In genomic region chr11:11686569-11687051, GRCm38 (mm10) we compare ENCODE assay signal across 8 mouse cellular contexts. TPM values are rescaled to one million over a fixed set of nuclear protein-coding genes. Genes with fewer than 3 reads are reported as not detected.
A peak's percentile ranks its signal among the peaks of the same experiment; 100 is the strongest.
DNase-seq lines count a peak whose midpoint lies in the region; ATAC-seq lines count a peak whose summit lies in the region.

No protein-coding gene starts in this region.

- no peaks in the 10 kb centered on the region for H3K9me3 ChIP-seq in heart, embryonic 12.5 days (replicated peaks)
- no peaks in the 10 kb centered on the region for H3K9me3 ChIP-seq in hindbrain, embryonic 11.5 days (ENCODE audit: control insufficient read depth, low read length)
- no peaks in the 10 kb centered on the region for H3K9me3 ChIP-seq in midbrain, embryonic 11.5 days (ENCODE audit: control insufficient read depth, low read length)

- peaks cover 57% of the 10 kb centered on the region for H3K27me3 ChIP-seq in heart, embryonic 12.5 days (replicated peaks)
- H3K27me3 ChIP-seq in hindbrain, embryonic 11.5 days (ENCODE audit: control insufficient read depth, insufficient read depth, low read length): peaks cover 31% of the 10 kb centered on the region
- H3K27me3 ChIP-seq in midbrain, embryonic 11.5 days (ENCODE audit: control insufficient read depth, insufficient read depth, low read length): peaks cover 26% of the 10 kb centered on the region

- ATAC-seq in heart, embryonic 12.5 days (ENCODE audit: insufficient number of reproducible peaks, low FRiP score): no peak
- ATAC-seq in hindbrain, embryonic 11.5 days (ENCODE audit: low FRiP score): no peak
- no peak for ATAC-seq in midbrain, embryonic 11.5 days (ENCODE audit: low FRiP score)

- 0 out of 2 replicates have a peak, but pooled peaks cover 6% of the 10 kb centered on the region for H3K4me1 ChIP-seq in heart, embryonic 12.5 days (replicated peaks)
- no peaks in the 10 kb centered on the region for H3K4me1 ChIP-seq in hindbrain, embryonic 11.5 days (replicated peaks; ENCODE audit: control insufficient read depth, insufficient read depth, low read length)
- H3K4me1 ChIP-seq in midbrain, embryonic 11.5 days (ENCODE audit: control insufficient read depth, insufficient read depth, low read length): peaks cover 6% of the 10 kb centered on the region

- peak overlapping the region; percentile 95 for H3K4me2 ChIP-seq in heart, embryonic 12.5 days
- peak overlapping the region; percentile 98 for H3K4me2 ChIP-seq in hindbrain, embryonic 11.5 days (replicated peaks; ENCODE audit: low read depth, low read length)
- peak overlapping the region; percentile 90 for H3K4me2 ChIP-seq in midbrain, embryonic 11.5 days

- no peak for DNase-seq in heart, adult 11 months
- DNase-seq in R1 (ENCODE audit: low read depth, low spot score): peak; percentile 37
- DNase-seq in hindbrain, embryonic 11.5 days (ENCODE audit: low spot score): peak; percentile 44
- DNase-seq in midbrain, embryonic 11.5 days (ENCODE audit: low spot score, missing footprints): peak; percentile 94
- peak; percentile 57 for DNase-seq in thymus, postnatal 4 days
- no peak for DNase-seq in frontal cortex, postnatal 10 days (ENCODE audit: low spot score in 2 of 2)
- DNase-seq in gastrocnemius, adult 18-20 months (ENCODE audit: low spot score): no peak

- no peak overlapping the region for H3K27ac ChIP-seq in heart, embryonic 12.5 days (ENCODE audit: poor library complexity, severe bottlenecking)
- no peak overlapping the region for H3K27ac ChIP-seq in hindbrain, embryonic 11.5 days (ENCODE audit: low read depth, low read length)
- no peak overlapping the region for H3K27ac ChIP-seq in midbrain, embryonic 11.5 days (ENCODE audit: low read depth, low read length)

- WGBS in heart, embryonic 12.5 days: 11% methylated on average over 16 of the region's 16 CpGs
- 13% methylated on average over 16 of the region's 16 CpGs for WGBS in hindbrain, embryonic 11.5 days
- WGBS in midbrain, embryonic 11.5 days: 11% methylated on average over 16 of the region's 16 CpGs

- peak overlapping the region; percentile 81 for H3K4me3 ChIP-seq in heart, embryonic 12.5 days
- H3K4me3 ChIP-seq in hindbrain, embryonic 11.5 days (ENCODE audit: low read depth, low read length): peak overlapping the region; percentile 66
- peak overlapping the region; percentile 65 for H3K4me3 ChIP-seq in midbrain, embryonic 11.5 days (ENCODE audit: low read depth, low read length)

- H3K36me3 ChIP-seq in heart, embryonic 12.5 days: no peaks in the 10 kb centered on the region
- no peaks in the 10 kb centered on the region for H3K36me3 ChIP-seq in hindbrain, embryonic 11.5 days (ENCODE audit: control insufficient read depth, insufficient read depth, low read length)
- H3K36me3 ChIP-seq in midbrain, embryonic 11.5 days (ENCODE audit: control insufficient read depth, insufficient read depth, low read length): no peaks in the 10 kb centered on the region

- H3K9ac ChIP-seq in heart, embryonic 12.5 days: no peak overlapping the region
- H3K9ac ChIP-seq in hindbrain, embryonic 11.5 days (ENCODE audit: low read depth, low read length): no peak overlapping the region
- H3K9ac ChIP-seq in midbrain, embryonic 11.5 days (ENCODE audit: low read length): peak overlapping the region; percentile 9; the same call in 1 of the 2 replicates

RNA-seq across cellular contexts. Expression of gene Ikzf1, which starts 1.8 kb away (rescaled TPM):
- 2.2 and 3.3 TPM in 2 replicates for polyA plus RNA-seq in heart, embryonic 12.5 days (2016; fragmentation: Nextera tagmentation; extraction: Ambion mirVana)
- 2.3 and 3.5 TPM in 2 replicates for polyA plus RNA-seq in hindbrain, embryonic 11.5 days (2014; fragmentation: Nextera tagmentation; extraction: Ambion mirVana)
- polyA plus RNA-seq in midbrain, embryonic 11.5 days (2014; fragmentation: Nextera tagmentation; extraction: Ambion mirVana): 2.3 and 2.7 TPM in 2 replicates
- total RNA-seq in gastrocnemius, adult 18-20 months (2021): under 1 TPM; 0.18 to 0.43 TPM

RNA-seq across cellular contexts. Expression of gene 4930512M02Rik, which starts 59.0 kb away (rescaled TPM):
- polyA plus RNA-seq in heart, embryonic 12.5 days (2016; fragmentation: Nextera tagmentation; extraction: Ambion mirVana): not detected in 2 replicates
- not detected in 2 replicates for polyA plus RNA-seq in hindbrain, embryonic 11.5 days (2014; fragmentation: Nextera tagmentation; extraction: Ambion mirVana)
- polyA plus RNA-seq in midbrain, embryonic 11.5 days (2014; fragmentation: Nextera tagmentation; extraction: Ambion mirVana): not detected in 2 replicates
- total RNA-seq in gastrocnemius, adult 18-20 months (2021): not detected

Comparison
In these comparisons a context has a peak if more than half of its experiments do, and no peak if none do; other contexts are left out.
1. DNase-seq: peak in R1 (single experiment), hindbrain, embryonic 11.5 days (single experiment), midbrain, embryonic 11.5 days (single experiment) and thymus, postnatal 4 days (single experiment); none in heart, adult 11 months (single experiment), frontal cortex, postnatal 10 days (0 of 2) and gastrocnemius, adult 18-20 months (single experiment).
2. Peak in every context shown above with its lines, with median percentiles within 50 percentile points of each other: H3K4me2 ChIP-seq and H3K4me3 ChIP-seq.